Mouse (Mus musculus) kidney, embryonic 15.5 days (tissue): ENCODE measurements around the gene Hoxd3. TPM values are rescaled to one million over a fixed set of nuclear protein-coding genes. Genes with fewer than 3 reads are reported as not detected.

Experiments used
- ATAC-seq: fragments of 200-750 bp; cut with Nextera tagmentation; replicated peaks from 2 replicates; pipeline ENCODE4 v1.8.0; 2017; ENCODE audit warnings: moderate TSS enrichment; ENCODE audit not compliant: low FRiP score
- H3K27ac ChIP-seq: fragments of 300-500 bp; sonication (generic); 2 replicates; pipeline ENCODE4 v1.5.1; 2015; ENCODE audit warnings: mild to moderate bottlenecking, inconsistent platforms
- H3K27me3 ChIP-seq: fragments of 300-500 bp; sonication (generic); 2 replicates; pipeline ENCODE4 v1.6.1; 2015; ENCODE audit warnings: inconsistent platforms
- H3K36me3 ChIP-seq: fragments of 300-500 bp; sonication (generic); 2 replicates; pipeline ENCODE4 v1.6.1; 2015; ENCODE audit warnings: inconsistent platforms
- H3K4me1 ChIP-seq: fragments of 300-500 bp; sonication (generic); 2 replicates; pipeline ENCODE4 v1.6.1; 2015; ENCODE audit warnings: inconsistent platforms
- H3K4me2 ChIP-seq: fragments of 300-500 bp; sonication (generic); 2 replicates; pipeline ENCODE4 v1.6.1; 2015; ENCODE audit warnings: moderate library complexity, mild to moderate bottlenecking, inconsistent platforms
- H3K4me3 ChIP-seq: fragments of 300-500 bp; sonication (generic); replicated peaks from 2 replicates; pipeline ENCODE4 v1.5.1; 2015; ENCODE audit warnings: mild to moderate bottlenecking, inconsistent platforms
- H3K9ac ChIP-seq: fragments of 300-500 bp; sonication (generic); 2 replicates; pipeline ENCODE4 v1.6.1; 2015; ENCODE audit warnings: mild to moderate bottlenecking, inconsistent platforms
- H3K9me3 ChIP-seq: fragments of 300-500 bp; sonication (generic); replicated peaks from 2 replicates; pipeline ENCODE4 v1.6.1; 2016; ENCODE audit warnings: inconsistent platforms
- WGBS: fragments of 180-500 bp; shearing (Covaris S2); methylation state at CpG from one replicate; pipeline ENCODE4 v1.1.7; 2015; ENCODE audit warnings: mixed read lengths; 5-methylcytosine and 5-hydroxymethylcytosine counted together
- polyA plus RNA-seq: library from polyadenylated mRNA; unstranded; fragments of >200 nt; fragmentation: Nextera tagmentation; extraction: Ambion mirVana; gene quantifications from 2 replicates; pipeline ENCODE4 v1.2.1, GENCODE M21; 2015

Hoxd3 gene
- polyA plus RNA-seq, 1 experiment from 2014 or later: 15.2 TPM

GRCm38 (mm10) chr2:74681594-74682531 lies 29.9 kb upstream of the Hoxd3 start:
- Histone ChIP-seq H3K4me1 (peaks cover 56% of the 10 kb centered on the region), H3K4me2 (peak overlapping the region; percentile 68), H3K9me3 (no peaks in the 10 kb centered on the region), H3K4me3 (peak overlapping the region; percentile 66), H3K27me3 (peaks cover 53% of the 10 kb centered on the region), H3K9ac (peak overlapping the region; percentile 88), H3K36me3 (no peaks in the 10 kb centered on the region), H3K27ac (peak overlapping the region; percentile 96)
- ATAC-seq: peak; percentile 57
- under 1% methylated on average over 78 of the region's 78 CpGs for WGBS

GRCm38 (mm10) chr2:74682796-74683195 lies 28.9 kb upstream of the Hoxd3 start:
- no peaks in the 10 kb centered on the region for H3K36me3 ChIP-seq
- peaks cover 52% of the 10 kb centered on the region for H3K27me3 ChIP-seq
- peak overlapping the region; percentile 66 for H3K4me3 ChIP-seq
- no peaks in the 10 kb centered on the region for H3K9me3 ChIP-seq
- H3K27ac ChIP-seq: peak overlapping the region; percentile 96
- H3K4me2 ChIP-seq: peak overlapping the region; percentile 68
- ATAC-seq: no peak
- H3K9ac ChIP-seq: peak overlapping the region; percentile 88
- H3K4me1 ChIP-seq: peaks cover 49% of the 10 kb centered on the region
- under 1% methylated on average over 51 of the region's 51 CpGs for WGBS

- peaks cover 56% of the 10 kb centered on the region for H3K27me3 ChIP-seq
- ATAC-seq: peak; percentile 38
- H3K36me3 ChIP-seq: no peaks in the 10 kb centered on the region
- peak overlapping the region; percentile 68 for H3K4me2 ChIP-seq
- H3K9me3 ChIP-seq: no peaks in the 10 kb centered on the region
- peak overlapping the region; percentile 66 for H3K4me3 ChIP-seq
- H3K9ac ChIP-seq: peak overlapping the region; percentile 88
- peaks cover 44% of the 10 kb centered on the region for H3K4me1 ChIP-seq
- peak overlapping the region; percentile 96 for H3K27ac ChIP-seq
- 1% methylated on average over 18 of the region's 18 CpGs for WGBS
Measured at GRCm38 (mm10) chr2:74683471-74683951, 28.2 kb upstream of the Hoxd3 start.

GRCm38 (mm10) chr2:74684106-74684505 lies 27.6 kb upstream of the Hoxd3 start:
- peak overlapping the region; percentile 96 for H3K27ac ChIP-seq
- no peaks in the 10 kb centered on the region for H3K9me3 ChIP-seq
- H3K4me1 ChIP-seq: peaks cover 39% of the 10 kb centered on the region
- peak overlapping the region; percentile 88 for H3K9ac ChIP-seq
- peaks cover 53% of the 10 kb centered on the region for H3K27me3 ChIP-seq
- H3K4me3 ChIP-seq: peak overlapping the region; percentile 66
- ATAC-seq: no peak
- 5% methylated on average over 12 of the region's 12 CpGs for WGBS
- no peaks in the 10 kb centered on the region for H3K36me3 ChIP-seq
- peak overlapping the region; percentile 68 for H3K4me2 ChIP-seq

- Histone ChIP-seq H3K36me3 (no peaks in the 10 kb centered on the region), H3K4me3 (peak overlapping the region; percentile 66), H3K27ac (peak overlapping the region; percentile 96), H3K4me1 (peaks cover 32% of the 10 kb centered on the region), H3K9me3 (no peaks in the 10 kb centered on the region), H3K4me2 (peak overlapping the region; percentile 68), H3K9ac (peak overlapping the region; percentile 88), H3K27me3 (peaks cover 45% of the 10 kb centered on the region)
- ATAC-seq: no peak
- WGBS: 15% methylated on average over 4 of the region's 4 CpGs
Measured at GRCm38 (mm10) chr2:74685059-74685603, 26.6 kb upstream of the Hoxd3 start.

GRCm38 (mm10) chr2:74686301-74686987 lies 25.3 kb upstream of the Hoxd3 start:
- peaks cover 32% of the 10 kb centered on the region for H3K27me3 ChIP-seq
- H3K4me3 ChIP-seq: peak overlapping the region; percentile 55
- 2% methylated on average over 17 of the region's 17 CpGs for WGBS
- no peaks in the 10 kb centered on the region for H3K9me3 ChIP-seq
- peak overlapping the region; percentile 80 for H3K4me2 ChIP-seq
- H3K36me3 ChIP-seq: no peaks in the 10 kb centered on the region
- H3K4me1 ChIP-seq: peaks cover 34% of the 10 kb centered on the region
- peak overlapping the region; percentile 86 for H3K27ac ChIP-seq
- no peak for ATAC-seq
- peak overlapping the region; percentile 73 for H3K9ac ChIP-seq

GRCm38 (mm10) chr2:74686988-74687697 lies 24.6 kb upstream of the Hoxd3 start:
- H3K9me3 ChIP-seq: no peaks in the 10 kb centered on the region
- H3K4me3 ChIP-seq: peak overlapping the region; percentile 55
- peak overlapping the region; percentile 80 for H3K4me2 ChIP-seq
- H3K27ac ChIP-seq: peak overlapping the region; percentile 86
- ATAC-seq: no peak
- H3K9ac ChIP-seq: peak overlapping the region; percentile 73
- H3K27me3 ChIP-seq: peaks cover 25% of the 10 kb centered on the region
- peaks cover 31% of the 10 kb centered on the region for H3K4me1 ChIP-seq
- H3K36me3 ChIP-seq: no peaks in the 10 kb centered on the region
- 1% methylated on average over 27 of the region's 27 CpGs for WGBS

GRCm38 (mm10) chr2:74687698-74688555 lies 23.8 kb upstream of the Hoxd3 start:
- no peaks in the 10 kb centered on the region for H3K9me3 ChIP-seq
- peak overlapping the region; percentile 80 for H3K4me2 ChIP-seq
- H3K36me3 ChIP-seq: no peaks in the 10 kb centered on the region
- no peak for ATAC-seq
- H3K4me1 ChIP-seq: peaks cover 31% of the 10 kb centered on the region
- WGBS: 2% methylated on average over 31 of the region's 31 CpGs
- peak overlapping the region; percentile 86 for H3K27ac ChIP-seq
- peak overlapping the region; percentile 55 for H3K4me3 ChIP-seq
- peaks cover 26% of the 10 kb centered on the region for H3K27me3 ChIP-seq
- H3K9ac ChIP-seq: peak overlapping the region; percentile 73

- Histone ChIP-seq H3K27me3 (peaks cover 26% of the 10 kb centered on the region), H3K27ac (peak overlapping the region; percentile 86), H3K36me3 (no peaks in the 10 kb centered on the region), H3K4me1 (peaks cover 31% of the 10 kb centered on the region), H3K9ac (peak overlapping the region; percentile 73), H3K4me3 (peak overlapping the region; percentile 55), H3K9me3 (no peaks in the 10 kb centered on the region), H3K4me2 (peak overlapping the region; percentile 80)
- 6% methylated on average over 12 of the region's 12 CpGs for WGBS
- no peak for ATAC-seq
Measured at GRCm38 (mm10) chr2:74688795-74689573, 22.7 kb upstream of the Hoxd3 start.
